Mouse (Mus musculus) neural tube, embryonic 14.5 days (tissue): Measurements from ENCODE around the gene Mepe. TPM values are rescaled to one million over a fixed set of nuclear protein-coding genes. Genes with fewer than 3 reads are reported as not detected.

ENCODE experiments used
- ATAC-seq: fragments of 200-750 bp; cut with Nextera tagmentation; 2 replicates; pipeline ENCODE4 v1.8.0; 2017; ENCODE audit warnings: low read depth, mild to moderate bottlenecking, moderate TSS enrichment, moderate library complexity
- H3K27ac ChIP-seq: fragments of 300-500 bp; sonication (generic); 2 replicates; pipeline ENCODE4 v1.5.1; 2014; ENCODE audit warnings: low read depth, mild to moderate bottlenecking, control low read depth, low read length, moderate library complexity, mixed read lengths
- H3K27me3 ChIP-seq: fragments of 300-500 bp; sonication (generic); 2 replicates; pipeline ENCODE4 v1.6.1; 2014; ENCODE audit warnings: low read length; ENCODE audit not compliant: control insufficient read depth, insufficient read depth
- H3K36me3 ChIP-seq: fragments of 300-500 bp; sonication (generic); 2 replicates; pipeline ENCODE4 v1.6.1; 2014; ENCODE audit warnings: low read length, mixed read lengths; ENCODE audit not compliant: control insufficient read depth, insufficient read depth
- H3K4me1 ChIP-seq: fragments of 300-500 bp; sonication (generic); 2 replicates; pipeline ENCODE4 v1.6.1; 2014; ENCODE audit warnings: low read length; ENCODE audit not compliant: control insufficient read depth, insufficient read depth
- H3K4me2 ChIP-seq: fragments of 300-500 bp; sonication (generic); 2 replicates; pipeline ENCODE4 v1.6.1; 2014; ENCODE audit warnings: mild to moderate bottlenecking, low read depth, low read length, control low read depth
- H3K4me3 ChIP-seq: fragments of 300-500 bp; sonication (generic); 2 replicates; pipeline ENCODE4 v1.5.1; 2014; ENCODE audit warnings: low read depth, low read length, control low read depth, mixed read lengths
- H3K9ac ChIP-seq: fragments of 300-500 bp; sonication (generic); replicated peaks from 2 replicates; pipeline ENCODE4 v1.6.1; 2014; ENCODE audit warnings: low read depth, mild to moderate bottlenecking, control low read depth, low read length, mixed read lengths
- H3K9me3 ChIP-seq: fragments of 300-500 bp; sonication (generic); 2 replicates; pipeline ENCODE4 v1.6.1; 2016; ENCODE audit warnings: low read length; ENCODE audit not compliant: control insufficient read depth
- WGBS: fragments of 180-500 bp; shearing (Covaris S2); extraction: QIAGEN DNeasy Blood & Tissue Kit; methylation state at CpG from one replicate; pipeline ENCODE4 v1.1.7; 2014; 5-methylcytosine and 5-hydroxymethylcytosine counted together
- polyA plus RNA-seq: library from polyadenylated mRNA; unstranded; fragments of >200 nt; fragmentation: Nextera tagmentation; extraction: Ambion mirVana; gene quantifications from 2 replicates; pipeline ENCODE4 v1.2.1, GENCODE M21; 2014

The Mepe gene
- polyA plus RNA-seq, 1 experiment from 2014 or later, result not detected

GRCm38 (mm10) chr5:104340513-104340829 is 15.3 kb downstream of the Mepe start:
- no peak for ATAC-seq
- Histone ChIP-seq H3K4me1 (0 out of 2 replicates have a peak, but pooled peaks cover 5% of the 10 kb centered on the region), H3K4me2 (no peak overlapping the region), H3K4me3 (no peak overlapping the region), H3K27ac (no peak overlapping the region), H3K9ac (no peak overlapping the region), H3K9me3 (no peaks in the 10 kb centered on the region), H3K27me3 (no peaks in the 10 kb centered on the region), H3K36me3 (no peaks in the 10 kb centered on the region)
- 89% methylated on average over 4 of the region's 4 CpGs for WGBS

GRCm38 (mm10) chr5:104342881-104343280 is 17.8 kb downstream of the Mepe start:
- Histone ChIP-seq H3K27ac (no peak overlapping the region), H3K9me3 (no peaks in the 10 kb centered on the region), H3K4me2 (no peak overlapping the region), H3K36me3 (no peaks in the 10 kb centered on the region), H3K4me1 (0 out of 2 replicates have a peak, but pooled peaks cover 5% of the 10 kb centered on the region), H3K4me3 (no peak overlapping the region), H3K27me3 (no peaks in the 10 kb centered on the region), H3K9ac (no peak overlapping the region)
- WGBS, result 43% methylated on average over 6 of the region's 6 CpGs
- ATAC-seq, result no peak

- WGBS, result 74% methylated on average over 9 of the region's 9 CpGs
- no peak for ATAC-seq
These were observed 19.6 kb downstream of the Mepe start for GRCm38 (mm10) chr5:104344526-104345240.

GRCm38 (mm10) chr5:104345241-104345630 is 20.1 kb downstream of the Mepe start:
- no peak overlapping the region for H3K4me3 ChIP-seq
- no peaks in the 10 kb centered on the region for H3K27me3 ChIP-seq
- no peaks in the 10 kb centered on the region for H3K9me3 ChIP-seq
- no peak overlapping the region for H3K27ac ChIP-seq
- H3K4me2 ChIP-seq, result no peak overlapping the region
- H3K36me3 ChIP-seq, result no peaks in the 10 kb centered on the region
- no peak overlapping the region for H3K9ac ChIP-seq
- WGBS, result 85% methylated on average over 6 of the region's 6 CpGs
- no peak for ATAC-seq
- no peaks in the 10 kb centered on the region for H3K4me1 ChIP-seq

More at GRCm38 (mm10) chr5:104344526-104345240, 19.6 kb downstream of the Mepe start:
- Histone ChIP-seq H3K4me1 (0 out of 2 replicates have a peak, but pooled peaks cover 3% of the 10 kb centered on the region), H3K27ac (no peak overlapping the region), H3K9me3 (no peaks in the 10 kb centered on the region), H3K4me3 (no peak overlapping the region), H3K4me2 (no peak overlapping the region), H3K36me3 (no peaks in the 10 kb centered on the region), H3K9ac (no peak overlapping the region), H3K27me3 (no peaks in the 10 kb centered on the region)

GRCm38 (mm10) chr5:104351041-104351440 is 25.9 kb downstream of the Mepe start:
- Histone ChIP-seq H3K4me1 (no peaks in the 10 kb centered on the region), H3K4me3 (no peak overlapping the region), H3K27me3 (no peaks in the 10 kb centered on the region), H3K9me3 (no peaks in the 10 kb centered on the region), H3K36me3 (no peaks in the 10 kb centered on the region), H3K4me2 (no peak overlapping the region), H3K9ac (no peak overlapping the region), H3K27ac (no peak overlapping the region)
- WGBS, result 54% methylated on average over 1 of the region's 1 CpGs
- ATAC-seq, result no peak

- Histone ChIP-seq H3K4me2 (no peak overlapping the region), H3K36me3 (no peaks in the 10 kb centered on the region), H3K27me3 (no peaks in the 10 kb centered on the region), H3K4me1 (no peaks in the 10 kb centered on the region), H3K4me3 (no peak overlapping the region), H3K9me3 (no peaks in the 10 kb centered on the region), H3K9ac (no peak overlapping the region), H3K27ac (no peak overlapping the region)
- ATAC-seq, result no peak
- 78% methylated on average over 5 of the region's 5 CpGs for WGBS
These were observed 26.7 kb downstream of the Mepe start for GRCm38 (mm10) chr5:104351874-104352273.

- Histone ChIP-seq H3K4me2 (no peak overlapping the region), H3K9me3 (no peaks in the 10 kb centered on the region), H3K4me1 (no peaks in the 10 kb centered on the region), H3K9ac (no peak overlapping the region), H3K27ac (no peak overlapping the region), H3K27me3 (no peaks in the 10 kb centered on the region), H3K36me3 (no peaks in the 10 kb centered on the region), H3K4me3 (no peak overlapping the region)
- ATAC-seq, result no peak
- WGBS, result 77% methylated on average over 5 of the region's 5 CpGs
These were observed 32.4 kb downstream of the Mepe start for GRCm38 (mm10) chr5:104357575-104357974.

- H3K27me3 ChIP-seq, result no peaks in the 10 kb centered on the region
These were observed 33.5 kb downstream of the Mepe start for GRCm38 (mm10) chr5:104358592-104358991.

GRCm38 (mm10) chr5:104359257-104359656 is 34.1 kb downstream of the Mepe start:
- no peaks in the 10 kb centered on the region for H3K4me1 ChIP-seq
- 35% methylated on average over 6 of the region's 6 CpGs for WGBS
- H3K27me3 ChIP-seq, result no peaks in the 10 kb centered on the region
- H3K36me3 ChIP-seq, result no peaks in the 10 kb centered on the region
- H3K9me3 ChIP-seq, result no peaks in the 10 kb centered on the region
- H3K27ac ChIP-seq, result no peak overlapping the region
- no peak overlapping the region for H3K9ac ChIP-seq
- H3K4me3 ChIP-seq, result no peak overlapping the region
- ATAC-seq, result no peak
- no peak overlapping the region for H3K4me2 ChIP-seq

More at GRCm38 (mm10) chr5:104358592-104358991, 33.5 kb downstream of the Mepe start:
- no peak overlapping the region for H3K9ac ChIP-seq
- H3K4me3 ChIP-seq, result no peak overlapping the region
- no peak overlapping the region for H3K27ac ChIP-seq
- no peaks in the 10 kb centered on the region for H3K9me3 ChIP-seq
- H3K36me3 ChIP-seq, result no peaks in the 10 kb centered on the region
- H3K4me1 ChIP-seq, result no peaks in the 10 kb centered on the region
- WGBS, result 69% methylated on average over 7 of the region's 7 CpGs
- no peak for ATAC-seq
- H3K4me2 ChIP-seq, result no peak overlapping the region
